Mouse (Mus musculus): ENCODE measurements around the gene Naaladl1. TPM values are rescaled to one million over a fixed set of nuclear protein-coding genes. Genes with fewer than 3 reads are reported as not detected.

Naaladl1 gene
- total RNA-seq, 1 experiment from 2014 or later = not detected

DNA sequence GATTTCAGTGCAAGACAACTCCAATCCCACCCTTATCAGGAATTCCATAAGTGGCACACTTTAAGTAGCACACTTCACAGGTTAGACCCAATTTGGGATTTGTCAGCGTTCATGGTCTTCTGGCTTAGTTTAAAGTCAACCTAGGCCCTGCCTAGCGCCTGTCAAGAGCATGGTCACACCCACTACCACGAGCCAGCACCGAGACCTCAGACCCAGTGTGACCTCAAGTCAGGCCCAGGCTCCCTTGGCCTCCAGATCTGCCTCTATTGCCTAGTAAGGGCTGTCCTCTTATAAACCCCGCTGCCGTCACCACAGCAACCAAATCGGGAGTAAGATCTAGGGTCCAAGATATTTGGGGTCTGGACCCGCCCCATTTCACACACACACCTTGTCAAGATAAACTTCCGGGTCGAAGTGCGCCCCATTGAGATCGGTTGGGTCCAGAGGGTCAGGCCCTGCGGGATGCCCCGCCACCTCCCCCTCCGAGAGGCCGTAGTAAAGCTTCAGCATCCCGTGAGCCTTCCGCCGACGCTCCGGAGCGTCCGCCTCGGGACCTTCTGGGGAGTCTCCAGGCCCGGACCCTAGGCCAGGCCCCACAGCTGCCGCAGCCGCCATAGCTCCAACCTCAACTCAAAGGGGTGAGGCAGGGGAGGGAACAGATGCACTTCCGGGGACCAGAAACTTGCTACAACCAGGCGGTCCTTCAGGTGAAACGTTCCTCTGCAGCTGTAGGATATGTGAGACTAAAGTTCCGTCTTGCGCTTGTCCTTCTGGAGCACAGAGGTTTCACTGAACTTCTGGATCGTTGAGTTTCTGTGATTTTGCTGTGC lies 28.8 kb upstream of the Naaladl1 start, which contains the start of gene Vps51:
Vps51 (minus strand) TSS at position 668 of the 830 bp plus-strand sequence.
- ATAC-seq (ENCODE audit: extremely low read depth, insufficient number of reproducible peaks, low FRiP score, poor library complexity, severe bottlenecking) = peak; percentile 90

- ATAC-seq (ENCODE audit: extremely low read depth, insufficient number of reproducible peaks, low FRiP score, poor library complexity, severe bottlenecking) = no peak
Measured at GRCm38 (mm10) chr19:6079983-6080480, 25.6 kb upstream of the Naaladl1 start, which contains the start of gene Tmem262. Gene Tmem262, plus strand, starts transcription at chr19:6080033.

DNA sequence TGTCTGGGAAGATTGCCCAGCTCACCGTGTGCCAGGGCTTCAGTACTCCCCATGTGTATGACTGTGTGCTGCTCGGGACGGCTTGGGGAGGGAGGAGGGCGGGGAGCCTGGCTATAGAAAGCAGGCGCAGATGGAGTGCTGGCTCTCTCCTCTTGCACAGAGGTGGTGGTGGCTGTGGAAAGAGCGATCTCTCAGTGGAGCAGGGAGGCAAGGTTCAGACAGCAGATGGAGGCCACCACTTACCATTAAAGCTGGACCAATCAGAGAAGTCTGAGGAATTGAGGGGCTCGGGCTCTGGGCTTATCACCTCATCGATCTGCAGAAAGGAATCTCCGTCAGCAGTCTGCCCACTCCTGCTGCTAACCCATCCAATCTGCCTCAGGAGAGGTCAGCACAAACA lies 23.4 kb upstream of the Naaladl1 start, which contains the start of gene Gm28374:
Gm28374 (minus strand) TSS at position 101 of the 400 bp plus-strand sequence.
- no peak for ATAC-seq (ENCODE audit: extremely low read depth, insufficient number of reproducible peaks, low FRiP score, poor library complexity, severe bottlenecking)

DNA sequence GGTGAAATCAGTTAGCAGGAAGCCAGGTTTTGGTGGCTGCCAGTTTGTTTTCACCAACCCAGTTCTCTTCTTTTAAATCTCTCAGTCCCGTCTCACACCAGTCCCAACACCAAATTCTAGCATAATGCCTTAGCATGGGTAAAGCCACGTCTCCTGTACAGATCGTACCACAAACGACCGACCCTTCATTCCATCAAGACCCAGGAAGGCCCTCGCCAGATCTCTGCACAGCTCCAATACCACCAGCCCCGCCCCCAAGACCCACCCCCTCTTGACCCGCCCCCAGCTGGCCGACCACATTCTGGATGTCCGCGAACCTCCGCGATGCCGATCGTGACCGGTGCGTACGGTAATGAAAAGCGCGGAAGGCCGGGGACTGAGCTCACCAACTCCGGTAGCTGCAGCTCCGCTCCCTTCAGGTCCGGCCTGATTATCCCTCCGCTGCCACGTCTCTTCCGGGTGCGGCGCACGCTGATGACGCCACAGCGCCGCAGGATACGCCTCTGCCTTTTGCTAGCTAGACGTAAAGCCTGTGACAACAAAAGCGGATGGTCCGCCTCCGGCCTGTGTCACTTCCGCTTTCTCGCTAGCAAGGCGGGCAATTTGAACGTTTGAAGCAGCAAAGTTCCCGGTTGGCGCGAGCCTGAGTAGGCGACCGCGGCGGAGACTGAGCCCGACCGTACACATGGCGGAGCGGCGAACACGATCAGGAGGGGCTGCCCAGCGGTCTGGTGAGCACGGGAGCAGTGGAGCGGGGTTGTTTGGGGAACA lies 20.9 kb upstream of the Naaladl1 start, which contains the start of the genes Zfpl1 and Cdca5:
Zfpl1 (minus strand) TSS at position 479 of the 771 bp plus-strand sequence.
Cdca5 (plus strand) TSS at position 506 of the 771 bp plus-strand sequence.
- ATAC-seq (ENCODE audit: extremely low read depth, insufficient number of reproducible peaks, low FRiP score, poor library complexity, severe bottlenecking) = peak; percentile 95

GRCm38 (mm10) chr19:6085417-6085879 lies 20.1 kb upstream of the Naaladl1 start:
- ATAC-seq (ENCODE audit: extremely low read depth, insufficient number of reproducible peaks, low FRiP score, poor library complexity, severe bottlenecking) = peak; percentile 28; the same call in 1 of the 2 replicates

DNA sequence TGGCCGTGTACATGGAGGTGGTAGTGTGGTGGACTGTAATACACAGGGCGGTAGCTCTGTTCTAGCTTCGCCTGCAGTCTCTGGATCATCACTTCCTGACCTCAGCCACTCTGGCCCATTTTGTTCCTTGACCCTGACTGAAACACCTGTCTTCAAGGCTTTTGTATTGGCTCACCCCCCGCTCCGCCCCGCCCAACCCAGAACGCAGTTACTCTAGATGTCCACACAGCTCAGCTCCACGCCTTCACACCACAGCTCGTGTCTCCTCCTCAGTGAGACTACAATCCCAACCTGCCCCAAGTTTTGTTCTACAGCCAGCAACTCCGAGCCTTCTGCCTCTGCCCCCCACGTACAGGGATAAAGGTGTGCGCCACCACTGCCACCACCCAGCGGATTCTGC lies 16.7 kb upstream of the Naaladl1 start:
- no peak for ATAC-seq (ENCODE audit: extremely low read depth, insufficient number of reproducible peaks, low FRiP score, poor library complexity, severe bottlenecking)

DNA sequence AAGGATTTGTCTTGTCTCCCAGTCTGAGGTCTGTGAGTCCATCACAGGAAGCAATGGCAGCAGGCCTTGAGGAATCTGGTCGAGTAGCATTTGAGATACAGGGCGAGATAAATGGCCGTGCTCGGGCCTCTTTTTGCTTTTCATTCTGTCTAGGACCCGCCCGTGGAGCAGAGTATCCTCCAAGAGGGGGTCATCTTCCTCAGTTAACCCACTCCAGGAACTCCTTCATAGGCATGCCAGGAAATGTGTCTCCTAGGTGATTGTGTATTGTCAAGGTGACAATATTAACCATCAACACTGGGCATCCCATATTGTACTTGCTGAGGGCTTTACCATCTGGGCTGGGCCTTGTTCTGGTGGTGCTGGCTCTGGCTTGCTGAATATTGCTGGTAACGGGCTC lies 11.5 kb upstream of the Naaladl1 start, which contains the start of gene AC131692.1:
AC131692.1 (plus strand) TSS at position 301 of the 400 bp plus-strand sequence.
- ATAC-seq (ENCODE audit: extremely low read depth, insufficient number of reproducible peaks, low FRiP score, poor library complexity, severe bottlenecking) = no peak

- ATAC-seq (ENCODE audit: extremely low read depth, insufficient number of reproducible peaks, low FRiP score, poor library complexity, severe bottlenecking) = no peak
Measured at GRCm38 (mm10) chr19:6097847-6098246, 7.7 kb upstream of the Naaladl1 start.

GRCm38 (mm10) chr19:6101186-6101585 lies 4.4 kb upstream of the Naaladl1 start:
- no peak for ATAC-seq (ENCODE audit: extremely low read depth, insufficient number of reproducible peaks, low FRiP score, poor library complexity, severe bottlenecking)

DNA sequence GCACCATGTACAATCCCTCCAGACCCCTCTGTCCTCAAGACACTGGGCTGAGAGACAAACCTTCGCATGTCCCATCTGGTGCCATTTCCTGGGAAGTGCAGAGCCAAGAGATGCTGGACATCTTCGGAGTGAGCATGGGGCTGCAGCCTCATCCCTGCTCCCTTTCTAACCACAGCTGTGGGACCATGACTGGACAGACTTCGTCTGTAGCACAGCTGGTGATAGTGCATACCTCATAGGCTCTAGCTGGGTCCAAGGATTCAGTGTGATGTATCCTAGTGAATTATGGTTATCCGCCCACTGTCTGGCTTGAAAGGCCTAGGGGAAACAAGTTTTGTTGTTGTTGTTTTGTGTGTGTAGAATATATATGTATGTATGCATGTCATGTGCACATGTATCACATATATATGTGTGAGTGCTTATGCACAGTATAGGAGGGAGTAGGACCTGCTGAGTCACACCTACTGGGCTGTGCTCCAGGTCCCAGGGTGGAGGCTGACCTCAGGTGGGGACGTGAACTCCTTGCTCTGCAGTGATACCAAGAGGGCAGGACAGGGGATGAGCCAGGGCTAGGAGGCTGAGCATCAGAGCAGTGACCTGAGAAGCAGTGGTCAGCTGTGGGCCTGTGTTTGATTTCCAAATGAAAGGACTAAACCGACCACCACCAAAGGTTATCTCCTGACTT lies 3.3 kb upstream of the Naaladl1 start:
- ATAC-seq (ENCODE audit: extremely low read depth, insufficient number of reproducible peaks, low FRiP score, poor library complexity, severe bottlenecking) = no peak

DNA sequence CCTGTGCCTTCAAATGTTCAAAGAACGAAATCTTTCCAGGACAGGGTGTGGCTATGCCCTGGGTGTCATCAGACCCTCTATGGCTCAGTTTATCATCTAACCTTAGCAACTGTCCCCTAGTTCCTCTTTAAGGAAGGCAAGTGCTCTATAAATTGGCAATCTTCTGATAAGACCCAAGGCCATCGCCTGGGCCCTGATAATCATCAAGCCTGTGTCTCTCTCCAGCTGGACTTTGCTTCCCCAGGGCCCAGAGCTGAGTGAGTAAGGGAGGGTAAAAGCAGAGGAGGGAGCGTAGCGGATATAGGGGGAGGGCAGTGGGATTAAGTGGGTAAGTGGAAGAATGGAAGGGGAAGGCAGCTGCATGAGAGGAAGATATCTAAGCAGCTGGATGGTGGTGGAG lies 1.1 kb upstream of the Naaladl1 start:
- no peak for ATAC-seq (ENCODE audit: extremely low read depth, insufficient number of reproducible peaks, low FRiP score, poor library complexity, severe bottlenecking)

DNA sequence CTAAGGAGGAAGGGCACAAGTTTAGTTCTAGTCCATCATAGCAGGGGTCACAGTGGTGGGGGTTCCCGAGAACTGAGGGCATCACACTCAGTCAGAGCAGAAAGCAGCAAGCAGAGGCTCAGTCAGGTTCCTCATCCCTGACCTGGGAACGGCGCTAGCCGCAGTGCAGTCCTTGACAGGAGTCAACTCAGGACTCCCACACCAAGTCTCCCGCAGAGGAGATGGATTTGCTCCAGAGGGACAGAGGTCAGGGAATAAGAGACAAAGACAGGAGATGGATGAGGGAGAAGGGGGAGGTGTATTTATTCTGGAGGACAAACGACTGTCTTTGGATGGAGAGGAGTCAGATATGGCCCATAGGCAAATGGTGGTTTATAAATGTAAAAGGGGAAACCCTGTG lies 7.5 kb downstream of the Naaladl1 start:
- no peak for ATAC-seq (ENCODE audit: extremely low read depth, insufficient number of reproducible peaks, low FRiP score, poor library complexity, severe bottlenecking)

- no peak for ATAC-seq (ENCODE audit: extremely low read depth, insufficient number of reproducible peaks, low FRiP score, poor library complexity, severe bottlenecking)
Measured at GRCm38 (mm10) chr19:6116113-6116850, 10.7 kb downstream of the Naaladl1 start.

DNA sequence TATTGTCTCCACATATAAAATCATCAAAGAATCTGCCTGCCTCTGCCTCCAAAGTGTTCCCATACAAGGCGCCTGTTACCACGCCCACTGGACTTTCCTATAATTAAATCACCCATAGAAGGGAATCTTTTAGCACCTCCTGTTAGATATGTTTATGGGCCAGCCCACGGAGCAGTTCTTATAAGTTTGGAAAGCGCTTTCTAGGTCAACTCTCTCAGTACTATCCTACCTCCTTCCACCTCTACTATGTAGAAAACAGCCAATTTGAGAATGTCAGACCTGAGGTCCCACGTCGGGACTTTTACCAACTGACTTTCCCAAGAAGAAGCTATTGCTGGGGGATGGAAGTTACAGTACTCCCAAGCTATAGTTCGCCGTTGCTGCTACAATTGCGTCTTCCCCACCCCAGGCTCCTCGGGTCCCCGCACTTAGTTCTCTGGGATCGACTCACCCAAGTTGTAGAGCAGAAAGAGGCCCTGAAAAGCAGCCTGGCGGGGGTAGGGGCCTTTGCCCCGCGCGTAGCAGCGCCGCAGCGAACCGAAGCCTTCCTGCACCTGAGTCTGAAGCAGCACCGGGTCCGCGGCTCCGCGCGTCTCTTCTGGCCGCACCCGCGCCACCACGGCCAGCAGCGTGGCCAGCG lies 11.9 kb downstream of the Naaladl1 start:
- ATAC-seq (ENCODE audit: extremely low read depth, insufficient number of reproducible peaks, low FRiP score, poor library complexity, severe bottlenecking) = no peak

DNA sequence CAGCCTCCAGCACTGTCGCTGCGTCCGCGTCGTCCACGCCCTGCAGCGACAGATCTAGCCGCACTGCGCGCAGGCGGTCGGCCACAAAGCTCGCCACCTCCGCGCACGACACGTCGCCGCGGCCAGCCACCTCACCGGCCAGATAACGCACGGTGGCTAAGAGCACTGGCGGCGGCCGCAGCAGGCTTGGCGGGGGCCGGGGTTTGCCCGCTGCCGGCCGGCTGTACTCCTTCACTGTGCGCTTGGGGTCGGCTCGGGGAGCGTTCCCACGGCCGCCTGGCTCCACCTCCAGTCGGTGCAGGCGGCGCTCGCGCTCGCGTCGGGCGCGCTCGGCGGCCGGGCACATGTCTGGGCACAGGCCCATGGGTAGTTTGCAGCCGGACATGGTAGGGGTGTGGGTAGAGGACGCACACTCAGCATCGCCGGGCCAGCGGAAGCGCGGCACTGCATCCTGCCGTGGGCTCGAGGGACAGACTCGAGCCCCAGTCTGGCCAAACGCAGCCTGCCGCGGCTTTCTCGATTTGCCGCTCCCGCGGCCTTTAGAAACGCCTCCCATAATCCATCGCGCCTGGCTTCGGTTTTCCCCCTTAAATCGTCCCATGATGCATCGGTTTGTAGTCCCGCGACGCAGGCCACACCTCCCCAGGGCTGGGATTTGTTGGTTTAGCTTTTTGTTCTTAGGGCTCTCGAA lies 12.5 kb downstream of the Naaladl1 start, which contains the start of gene Sac3d1:
Sac3d1 (minus strand) TSS at position 665 of the 691 bp plus-strand sequence.
- peak; percentile 82 for ATAC-seq (ENCODE audit: extremely low read depth, insufficient number of reproducible peaks, low FRiP score, poor library complexity, severe bottlenecking)

DNA sequence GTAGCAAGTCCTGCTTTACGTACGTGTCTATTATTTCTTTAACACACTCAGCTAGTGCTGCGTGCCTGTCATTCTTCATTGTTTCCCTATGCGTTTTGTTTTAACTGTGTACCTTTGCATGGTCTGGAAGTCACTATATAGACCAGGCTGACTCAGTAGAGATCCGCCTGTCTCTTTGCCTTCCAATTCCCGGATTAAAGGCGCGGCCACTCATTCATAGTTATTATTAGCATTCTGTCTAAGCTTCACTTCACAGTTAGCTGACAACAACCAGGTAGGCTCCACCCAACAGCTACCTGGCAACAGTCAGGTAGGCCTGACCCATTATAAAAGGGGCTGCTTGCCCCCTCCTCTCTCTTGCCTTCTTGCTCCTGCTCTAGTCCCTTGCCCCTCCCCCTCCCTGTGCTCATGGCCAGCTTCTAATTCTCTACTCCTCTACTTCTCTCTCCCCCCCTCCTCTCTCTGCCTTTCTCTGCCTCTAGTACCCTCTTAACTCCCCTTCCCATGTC lies 13.1 kb downstream of the Naaladl1 start:
- ATAC-seq (ENCODE audit: extremely low read depth, insufficient number of reproducible peaks, low FRiP score, poor library complexity, severe bottlenecking) = no peak

GRCm38 (mm10) chr19:6121761-6122160 lies 16.2 kb downstream of the Naaladl1 start:
- ATAC-seq (ENCODE audit: extremely low read depth, insufficient number of reproducible peaks, low FRiP score, poor library complexity, severe bottlenecking) = no peak
